Mouse (Mus musculus) embryonic facial prominence, embryonic 15.5 days (tissue): ENCODE data around the gene Gm10799. TPM values are rescaled to one million over a fixed set of nuclear protein-coding genes. Genes with fewer than 3 reads are reported as not detected.
"Not testable (repeated sequence)": the region's sequence is repeated elsewhere in the genome, so short reads cannot be mapped to it uniquely, and the experiment has no call there.

Experiments used
- ATAC-seq: fragments of 200-750 bp; cut with Nextera tagmentation; 2 replicates; pipeline ENCODE4 v1.8.0; 2017; ENCODE audit warnings: low read depth, moderate TSS enrichment; ENCODE audit not compliant: insufficient number of reproducible peaks, low FRiP score, low TSS enrichment
- H3K27ac ChIP-seq: fragments of 300-500 bp; sonication (generic); replicated peaks from 2 replicates; pipeline ENCODE4 v1.5.1; 2015; ENCODE audit warnings: mild to moderate bottlenecking, inconsistent platforms
- H3K27me3 ChIP-seq: fragments of 300-500 bp; sonication (generic); 2 replicates; pipeline ENCODE4 v1.6.1; 2015; ENCODE audit warnings: inconsistent platforms
- H3K36me3 ChIP-seq: fragments of 300-500 bp; sonication (generic); 2 replicates; pipeline ENCODE4 v1.6.1; 2015; ENCODE audit warnings: mild to moderate bottlenecking, inconsistent platforms
- H3K4me1 ChIP-seq: fragments of 300-500 bp; sonication (generic); 2 replicates; pipeline ENCODE4 v1.6.1; 2015; ENCODE audit warnings: inconsistent platforms
- H3K4me2 ChIP-seq: fragments of 300-500 bp; sonication (generic); replicated peaks from 2 replicates; pipeline ENCODE4 v1.6.1; 2015; ENCODE audit warnings: mild to moderate bottlenecking, inconsistent platforms
- H3K4me3 ChIP-seq: fragments of 300-500 bp; sonication (generic); replicated peaks from 2 replicates; pipeline ENCODE4 v1.5.1; 2015; ENCODE audit warnings: mild to moderate bottlenecking, inconsistent platforms
- H3K9ac ChIP-seq: fragments of 300-500 bp; sonication (generic); 2 replicates; pipeline ENCODE4 v1.6.1; 2015; ENCODE audit warnings: inconsistent platforms
- H3K9me3 ChIP-seq: fragments of 300-500 bp; sonication (generic); replicated peaks from 2 replicates; pipeline ENCODE4 v1.6.1; 2016; ENCODE audit warnings: inconsistent platforms
- WGBS: fragments of 180-500 bp; shearing (Covaris S2); methylation state at CpG from one replicate; pipeline ENCODE4 v1.1.7; 2015; 5-methylcytosine and 5-hydroxymethylcytosine counted together
- polyA plus RNA-seq: library from polyadenylated mRNA; unstranded; fragments of >200 nt; fragmentation: Nextera tagmentation; extraction: Ambion mirVana; gene quantifications from 2 replicates; pipeline ENCODE4 v1.2.1, GENCODE M21; 2015

The Gm10799 gene
- polyA plus RNA-seq, 1 experiment from 2014 or later: not detected

DNA sequence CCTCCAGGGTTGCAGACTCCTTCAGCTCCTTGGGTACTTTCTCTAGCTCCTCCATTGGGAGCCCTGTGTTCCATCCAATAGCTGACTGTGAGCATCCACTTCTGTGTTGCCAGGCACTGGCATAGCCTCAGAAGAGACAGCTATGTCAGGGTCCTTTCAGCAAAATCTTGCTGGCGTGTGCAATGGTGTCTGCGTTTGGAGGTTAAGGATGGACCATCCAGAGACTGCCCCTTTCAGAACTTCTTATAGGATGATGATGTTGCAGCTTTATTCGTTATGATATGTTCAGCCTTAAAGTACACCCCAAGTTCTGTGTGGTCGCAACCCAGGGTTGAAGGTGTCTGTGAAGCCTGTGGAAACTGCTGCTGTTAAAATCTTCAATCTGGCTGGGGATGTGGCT lies 29.0 kb upstream of the Gm10799 start:
- H3K27ac ChIP-seq, H3K36me3 ChIP-seq, H3K4me3 ChIP-seq, H3K9me3 ChIP-seq, ATAC-seq, H3K4me2 ChIP-seq, H3K9ac ChIP-seq, H3K27me3 ChIP-seq: not testable (repeated sequence)
- H3K4me1 ChIP-seq: peaks cover 11% of the 10 kb centered on the region
- WGBS: 94% methylated on average over 4 of the region's 4 CpGs

- H3K9me3 ChIP-seq, H3K9ac ChIP-seq, H3K4me2 ChIP-seq, ATAC-seq, H3K36me3 ChIP-seq, H3K4me3 ChIP-seq, H3K27ac ChIP-seq, H3K27me3 ChIP-seq: not testable (repeated sequence)
- 61% methylated on average over 1 of the region's 1 CpGs for WGBS
- peaks cover 11% of the 10 kb centered on the region for H3K4me1 ChIP-seq
Observed at GRCm38 (mm10) chr2:104096796-104097195, 28.4 kb upstream of the Gm10799 start.

DNA sequence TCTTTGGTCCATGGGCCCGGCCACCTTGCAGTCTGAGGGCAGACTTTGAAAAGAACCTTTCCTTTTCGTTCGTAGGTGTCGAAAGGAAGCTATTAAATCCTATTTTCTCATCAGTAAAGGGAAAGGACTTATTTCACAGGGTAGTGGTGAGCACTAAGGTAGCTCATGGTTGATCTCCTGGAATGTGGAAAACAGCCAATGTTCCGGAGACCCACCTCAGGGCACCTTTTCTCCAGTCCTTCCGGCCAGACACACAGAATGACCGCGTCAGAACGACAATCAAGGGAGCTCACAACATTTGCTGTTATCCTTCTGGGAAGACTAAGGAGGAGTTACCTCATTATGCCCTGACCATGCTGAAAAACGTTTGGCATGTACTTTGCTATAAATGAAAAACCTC lies 27.9 kb upstream of the Gm10799 start:
- Histone ChIP-seq H3K27ac (peak overlapping the region; percentile 55), H3K36me3 (no peaks in the 10 kb centered on the region), H3K4me1 (peaks cover 11% of the 10 kb centered on the region), H3K4me2 (peak overlapping the region; percentile 63), H3K9ac (peak overlapping the region; percentile 47), H3K9me3 (no peaks in the 10 kb centered on the region), H3K4me3 (peak overlapping the region; percentile 49), H3K27me3 (no peaks in the 10 kb centered on the region)
- WGBS: 43% methylated on average over 10 of the region's 10 CpGs
- no peak for ATAC-seq

DNA sequence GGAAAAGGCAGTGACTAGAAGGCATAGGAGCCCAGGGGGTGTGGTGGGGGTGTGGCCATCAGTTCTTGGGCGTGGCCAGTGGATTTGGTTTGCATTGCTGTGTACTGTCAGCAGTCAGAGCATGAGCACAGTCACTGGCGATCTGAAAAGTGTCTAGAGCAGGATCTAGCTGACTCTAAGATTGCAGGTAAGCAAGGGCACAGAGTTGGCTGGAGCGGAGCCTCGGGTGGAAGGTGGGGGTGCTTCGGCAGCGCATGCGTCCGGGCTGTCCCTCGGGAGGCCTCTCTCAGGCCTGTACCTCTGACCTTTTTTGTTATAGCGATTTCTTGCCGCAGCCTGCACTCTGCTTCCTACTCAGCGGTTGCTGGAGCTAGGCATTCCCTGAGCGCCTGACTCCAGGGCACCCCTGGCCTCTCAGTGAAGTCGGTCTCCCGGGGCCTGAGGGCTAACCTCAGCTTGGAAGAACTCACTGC lies 27.4 kb upstream of the Gm10799 start, which contains the start of gene Cd59a:
TSS of gene Cd59a (plus strand) at position 61 of the 473 bp plus-strand sequence.
- peak within 1 kb of the TSS; percentile 63 for H3K4me2 ChIP-seq
- H3K27me3 ChIP-seq: no peaks in the 10 kb centered on the region
- WGBS: 5% methylated on average over 15 of the region's 15 CpGs
- ATAC-seq: peak; percentile 90
- peak within 1 kb of the TSS; percentile 55 for H3K27ac ChIP-seq
- H3K36me3 ChIP-seq: no peaks in the 10 kb centered on the region
- H3K9ac ChIP-seq: peak within 1 kb of the TSS; percentile 47
- peak within 1 kb of the TSS; percentile 49 for H3K4me3 ChIP-seq
- H3K9me3 ChIP-seq: no peaks in the 10 kb centered on the region
- H3K4me1 ChIP-seq: peaks cover 11% of the 10 kb centered on the region

DNA sequence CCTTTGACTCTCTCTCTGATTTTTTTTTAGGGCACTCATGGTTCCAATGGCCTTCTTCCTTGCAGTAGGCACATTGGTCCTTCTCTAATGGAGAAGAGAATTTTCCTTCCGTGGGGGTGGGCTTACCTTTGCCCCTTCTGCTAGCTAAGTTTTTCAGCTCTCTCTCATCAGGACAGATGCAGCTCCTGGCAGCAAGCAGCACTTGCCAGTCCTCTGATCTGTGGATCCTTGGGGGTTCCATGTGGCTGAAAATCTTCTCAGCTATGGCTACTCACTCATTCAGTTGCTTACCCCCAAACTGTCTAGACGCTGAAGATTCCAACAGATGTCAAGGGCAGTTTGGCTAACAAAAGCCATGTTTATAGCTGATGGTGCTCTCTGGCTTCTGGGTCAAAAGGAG lies 25.0 kb upstream of the Gm10799 start:
- no peak overlapping the region for H3K4me3 ChIP-seq
- 67% methylated on average over 2 of the region's 2 CpGs for WGBS
- H3K4me1 ChIP-seq: peaks cover 11% of the 10 kb centered on the region
- ATAC-seq: no peak
- H3K36me3 ChIP-seq: no peaks in the 10 kb centered on the region
- no peak overlapping the region for H3K27ac ChIP-seq
- H3K9ac ChIP-seq: no peak overlapping the region
- no peak overlapping the region for H3K4me2 ChIP-seq
- no peaks in the 10 kb centered on the region for H3K9me3 ChIP-seq
- H3K27me3 ChIP-seq: no peaks in the 10 kb centered on the region

DNA sequence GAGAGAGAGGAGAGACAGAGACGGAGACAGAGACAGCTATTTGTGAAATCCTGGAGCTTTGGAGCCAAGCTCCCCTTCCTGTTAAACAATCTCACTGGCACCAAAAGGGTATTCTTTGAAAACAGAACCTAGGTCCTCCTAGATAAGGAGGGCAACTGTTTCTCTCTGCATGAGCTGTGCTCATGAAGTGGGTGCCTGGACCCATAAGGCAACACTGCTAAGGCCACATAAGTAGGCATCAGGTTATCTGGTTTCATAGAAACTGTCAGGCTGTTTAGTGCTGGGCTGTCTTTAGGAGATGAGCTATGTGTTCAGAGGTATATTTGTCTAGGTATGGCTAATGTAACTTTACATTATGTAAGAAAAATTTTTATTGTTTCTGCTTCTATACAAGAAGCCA lies 19.2 kb upstream of the Gm10799 start:
- H3K4me1 ChIP-seq, H3K4me3 ChIP-seq, H3K27ac ChIP-seq, H3K9ac ChIP-seq, H3K9me3 ChIP-seq, H3K27me3 ChIP-seq, H3K36me3 ChIP-seq, ATAC-seq, H3K4me2 ChIP-seq: not testable (repeated sequence)
- WGBS: 75% methylated on average over 1 of the region's 1 CpGs

GRCm38 (mm10) chr2:104084027-104084426 lies 15.7 kb upstream of the Gm10799 start:
- not testable (repeated sequence) for H3K27me3 ChIP-seq, H3K36me3 ChIP-seq, H3K4me1 ChIP-seq, H3K9ac ChIP-seq, ATAC-seq, H3K9me3 ChIP-seq, H3K27ac ChIP-seq, H3K4me3 ChIP-seq, H3K4me2 ChIP-seq

GRCm38 (mm10) chr2:104082474-104082873 lies 14.1 kb upstream of the Gm10799 start:
- no peak overlapping the region for H3K4me3 ChIP-seq
- peak; percentile 24; the same call in 1 of the 2 replicates for ATAC-seq
- H3K9me3 ChIP-seq: no peaks in the 10 kb centered on the region
- H3K4me2 ChIP-seq: no peak overlapping the region
- H3K9ac ChIP-seq: no peak overlapping the region
- H3K36me3 ChIP-seq: no peaks in the 10 kb centered on the region
- H3K27me3 ChIP-seq: no peaks in the 10 kb centered on the region
- no peak overlapping the region for H3K27ac ChIP-seq
- no peaks in the 10 kb centered on the region for H3K4me1 ChIP-seq

DNA sequence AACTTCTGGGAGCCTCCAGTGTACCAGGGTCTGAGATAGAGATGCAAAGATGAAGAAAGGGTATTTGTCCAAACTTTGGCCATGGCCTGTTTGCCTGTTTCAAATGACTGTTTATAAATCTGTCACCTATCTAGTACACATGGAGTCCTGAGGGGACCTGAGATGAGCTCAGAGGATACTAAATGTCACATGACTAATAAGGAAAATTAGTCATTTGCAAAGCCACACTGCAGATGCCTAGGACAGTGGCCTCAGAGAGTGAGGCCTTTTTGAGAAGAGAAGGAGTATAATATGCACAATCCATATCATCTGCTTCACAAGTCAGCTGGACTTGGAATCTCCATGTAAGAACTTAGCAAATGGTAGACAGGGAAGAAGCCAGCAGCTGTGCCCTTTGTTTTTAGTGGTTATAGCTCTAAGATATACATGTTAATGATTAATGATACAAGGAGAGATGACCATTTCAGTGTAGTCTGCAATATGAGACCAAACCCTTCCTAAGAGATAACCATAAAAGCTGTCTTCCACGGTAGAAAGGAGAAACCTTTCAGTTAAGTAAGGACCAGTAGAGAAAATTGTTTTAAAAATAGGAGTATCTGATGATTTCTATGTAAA lies 13.2 kb upstream of the Gm10799 start:
- not testable (repeated sequence) for H3K36me3 ChIP-seq, H3K27me3 ChIP-seq, H3K4me1 ChIP-seq, H3K4me3 ChIP-seq, H3K9ac ChIP-seq, H3K27ac ChIP-seq, ATAC-seq, H3K4me2 ChIP-seq, H3K9me3 ChIP-seq
- WGBS: no CpG with 5 or more reads among the region's 1 CpGs

- 74% methylated on average over 5 of the region's 5 CpGs for WGBS
- ATAC-seq: not testable (repeated sequence)
Observed at GRCm38 (mm10) chr2:104078285-104078684, 9.9 kb upstream of the Gm10799 start.

GRCm38 (mm10) chr2:104069704-104070185 lies 1.4 kb upstream of the Gm10799 start, which contains the start of gene Cd59b:
Gene Cd59b (plus strand): TSS chr2:104069849.
- Histone ChIP-seq H3K36me3 (no peaks in the 10 kb centered on the region), H3K9me3 (no peaks in the 10 kb centered on the region), H3K4me3 (peak within 1 kb of the TSS; percentile 42), H3K27me3 (no peaks in the 10 kb centered on the region), H3K4me2 (peak within 1 kb of the TSS; percentile 48), H3K27ac (0 out of 2 replicates have a peak within 1 kb of the TSS, but pooled peaks have one; percentile 8), H3K4me1 (no peaks in the 10 kb centered on the region), H3K9ac (no peak within 1 kb of the TSS)
- 13% methylated on average over 13 of the region's 13 CpGs for WGBS
- ATAC-seq: peak; percentile 87

More at GRCm38 (mm10) chr2:104078285-104078684, 9.9 kb upstream of the Gm10799 start:
- not testable (repeated sequence) for H3K27ac ChIP-seq, H3K36me3 ChIP-seq, H3K4me1 ChIP-seq, H3K9ac ChIP-seq, H3K27me3 ChIP-seq, H3K4me3 ChIP-seq, H3K4me2 ChIP-seq, H3K9me3 ChIP-seq

GRCm38 (mm10) chr2:104065526-104065925 lies 2.8 kb downstream of the Gm10799 start, which contains the start of gene Gm10912:
Gene Gm10912 (plus strand): TSS chr2:104065826.
- H3K4me2 ChIP-seq, H3K27ac ChIP-seq, H3K4me3 ChIP-seq, H3K27me3 ChIP-seq, ATAC-seq, H3K9ac ChIP-seq, H3K4me1 ChIP-seq, H3K36me3 ChIP-seq, H3K9me3 ChIP-seq: not testable (repeated sequence)
- 86% methylated on average over 6 of the region's 6 CpGs for WGBS
